Mouse (Mus musculus): ENCODE data around the gene Fam107a.

- TF ChIP-seq CTCF (IDR thresholded peaks at IDR 0.05; ENCODE audit: borderline replicate concordance, insufficient read depth, low read length) (no peak), POLR2A (IDR thresholded peaks at IDR 0.05; ENCODE audit: low read depth, low read length) (no peak)
These were observed 7.9 kb upstream of the Fam107a start for GRCm38 (mm10) chr14:8325746-8326145.

Measured in embryonic fibroblast, embryonic 13.5 days (primary cell).